Mouse (Mus musculus): ENCODE data around the gene Slc20a1.

GRCm38 (mm10) chr2:129174474-129174873 lies 24.1 kb upstream of the Slc20a1 start:
- TF ChIP-seq CTCF (conservative IDR thresholded peaks at IDR 0.05; ENCODE audit: low read length): no peak; the same call in 1 of the 2 replicates
- no peak for TF ChIP-seq POU5F1 (IDR thresholded peaks at IDR 0.05; ENCODE audit: borderline replicate concordance, low read length)

Measured in E14TG2a.4 (cell line).